Mouse (Mus musculus): Measurements from ENCODE around the gene Inpp5a.

The Inpp5a gene

DNA sequence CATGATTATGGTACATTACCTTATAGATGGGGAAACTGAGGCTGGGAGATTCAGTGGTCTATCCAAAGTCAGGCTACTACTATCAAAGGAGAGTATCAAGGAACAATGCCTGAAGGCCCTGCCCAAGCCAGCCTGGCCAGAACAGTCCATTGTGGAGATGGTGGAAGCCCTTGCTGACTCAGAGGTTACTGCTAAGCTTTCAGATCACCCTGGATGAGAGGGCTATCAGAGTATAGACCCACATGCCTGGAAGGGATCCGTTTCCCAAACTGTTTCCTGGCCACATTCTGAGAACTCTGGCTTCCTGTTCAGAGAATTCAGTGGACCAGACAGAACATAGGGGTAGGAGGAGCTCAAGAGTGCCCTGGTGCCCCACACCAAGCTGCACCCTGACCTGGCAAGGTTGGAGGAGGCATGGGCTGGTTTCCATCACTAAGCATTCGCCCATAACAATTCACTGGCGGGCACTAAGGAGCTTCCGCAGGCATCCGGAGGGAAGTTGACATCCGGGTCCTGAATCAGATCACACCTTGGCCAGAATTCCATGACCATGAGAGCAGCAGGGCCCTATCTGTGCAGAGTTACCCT is 19.3 kb upstream of the Inpp5a start:
- DNase-seq (ENCODE audit: low spot score in 2 of 2): peak in 1 of 2 experiments; percentile 8

DNA sequence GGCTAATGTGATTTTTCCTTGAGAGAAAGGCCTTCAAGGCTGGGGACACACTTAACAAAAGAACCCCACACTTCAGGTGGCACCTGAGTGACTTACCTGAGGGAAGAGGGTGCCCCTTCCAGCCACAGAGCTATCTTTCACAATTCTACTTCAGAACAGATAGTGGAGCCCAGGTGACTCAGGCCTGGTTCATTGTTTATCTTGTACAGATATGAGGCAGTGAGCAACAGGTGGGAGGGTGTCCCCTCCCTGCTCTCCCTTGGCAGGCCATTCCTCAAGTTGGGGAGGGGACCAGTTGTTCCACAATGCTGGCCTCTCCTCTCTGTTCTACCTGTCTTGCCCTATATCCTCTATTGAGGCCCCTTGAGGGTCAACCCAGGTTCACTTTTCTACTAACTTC is 17.5 kb upstream of the Inpp5a start:
- no peak for DNase-seq (ENCODE audit: low spot score in 2 of 2)

DNA sequence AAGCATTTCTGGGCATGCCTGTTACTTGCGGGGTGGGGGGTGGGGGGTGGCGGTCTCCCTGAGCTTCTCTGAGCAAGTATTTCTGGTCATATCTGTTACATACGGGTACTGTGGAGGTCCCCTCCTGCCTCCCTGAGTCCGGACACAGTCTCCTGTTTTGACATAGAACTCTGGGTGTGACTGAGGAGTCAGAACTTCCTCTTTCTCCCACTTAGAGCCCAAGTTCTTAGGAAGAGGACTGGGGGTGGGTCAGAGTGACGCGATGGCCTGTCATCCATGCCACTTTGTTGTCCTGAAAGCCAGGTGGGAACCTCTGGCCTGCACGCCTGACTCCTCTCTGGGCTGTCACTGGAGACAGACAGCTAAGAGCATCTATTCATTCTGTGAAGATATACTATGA is 11.5 kb upstream of the Inpp5a start:
- DNase-seq (ENCODE audit: low spot score in 2 of 2): no peak

GRCm38 (mm10) chr7:139378355-139378754 is 10.6 kb upstream of the Inpp5a start:
- no peak for DNase-seq (ENCODE audit: low spot score in 2 of 2)

DNA sequence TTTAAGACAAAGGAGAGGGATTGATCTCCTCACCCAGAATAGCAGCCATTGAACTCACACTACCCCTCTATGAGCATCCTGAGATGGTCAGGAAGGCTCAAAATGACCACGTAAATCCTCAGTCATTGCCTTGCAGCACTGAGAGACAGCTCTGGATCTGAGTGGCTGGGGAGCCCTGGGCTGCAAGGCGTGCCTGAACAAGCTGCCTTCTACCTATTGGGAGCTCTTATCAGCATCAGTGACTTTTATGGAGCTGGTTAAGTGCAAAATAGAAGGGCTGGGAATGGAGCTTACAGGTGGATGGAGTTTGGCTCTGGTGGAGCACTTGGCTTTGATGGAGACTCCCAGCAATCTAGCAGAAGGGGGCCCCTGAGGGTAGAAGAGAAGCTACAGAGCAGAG is 9.2 kb upstream of the Inpp5a start:
- DNase-seq (ENCODE audit: low spot score in 2 of 2): no peak

DNA sequence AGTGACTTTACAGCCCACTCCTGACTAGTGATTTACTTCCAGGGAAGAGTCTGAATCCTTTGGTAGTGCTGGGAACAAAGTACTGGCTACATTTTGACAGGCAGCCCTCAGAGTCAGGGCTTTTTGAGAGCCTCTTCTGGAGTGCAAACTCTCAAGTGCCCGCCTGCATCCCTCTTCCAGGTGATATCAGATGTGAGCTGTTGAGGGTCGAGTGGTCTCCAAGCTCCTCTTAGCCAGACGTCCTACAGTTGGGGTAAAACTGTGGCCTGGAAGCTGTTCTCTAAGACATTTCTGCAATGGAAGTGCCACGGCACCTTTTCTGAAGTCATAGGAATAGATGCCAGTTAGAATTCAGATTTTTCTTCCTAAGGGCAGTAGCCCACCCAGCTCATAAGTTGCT is 8.7 kb upstream of the Inpp5a start:
- no peak for DNase-seq (ENCODE audit: low spot score in 2 of 2)

- no peak for DNase-seq (ENCODE audit: low spot score in 2 of 2)
Measured at GRCm38 (mm10) chr7:139381877-139382276, 7.0 kb upstream of the Inpp5a start.

DNA sequence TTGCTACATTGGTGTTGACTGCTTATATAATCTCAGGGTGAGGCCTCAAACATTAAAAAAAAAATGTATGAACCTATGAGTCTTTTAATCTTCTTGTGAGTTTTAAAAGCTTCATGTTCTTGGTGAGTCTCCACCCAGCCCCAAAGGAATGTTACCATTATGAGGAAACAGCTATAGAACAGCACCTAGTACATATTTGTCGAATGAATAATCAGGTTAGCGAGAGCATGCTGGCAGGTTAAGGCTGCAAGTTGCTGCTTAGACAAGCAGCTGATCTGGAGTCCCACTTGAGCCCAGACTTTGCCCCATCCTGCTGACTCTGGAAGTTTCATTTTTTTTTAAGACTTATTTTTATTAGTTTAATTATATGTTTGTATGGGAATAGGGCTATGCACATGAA is 6.1 kb upstream of the Inpp5a start:
- no peak for DNase-seq (ENCODE audit: low spot score in 2 of 2)

DNA sequence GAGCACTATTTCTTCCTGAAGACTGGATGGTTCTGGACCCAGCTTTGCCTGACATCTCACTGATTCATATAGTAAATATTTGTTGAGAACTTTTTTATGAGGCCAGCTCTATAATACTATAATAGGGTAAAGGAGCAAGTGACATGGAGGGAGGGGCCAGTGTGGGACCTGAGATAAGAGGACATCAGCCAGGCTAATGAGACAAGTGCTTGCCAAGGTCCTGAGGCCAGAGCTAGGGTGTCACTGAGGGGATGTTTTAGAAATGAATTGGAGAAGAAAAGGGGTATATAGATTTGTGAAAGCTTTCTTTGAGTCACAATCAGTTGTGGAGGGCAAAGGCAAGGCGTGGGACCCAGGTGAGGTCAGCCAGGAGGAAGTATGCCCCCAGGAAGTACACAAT is 4.4 kb upstream of the Inpp5a start:
- DNase-seq (ENCODE audit: low spot score in 2 of 2): no peak

GRCm38 (mm10) chr7:139384916-139385530 is 3.9 kb upstream of the Inpp5a start:
- no peak for DNase-seq (ENCODE audit: low spot score in 2 of 2)

DNA sequence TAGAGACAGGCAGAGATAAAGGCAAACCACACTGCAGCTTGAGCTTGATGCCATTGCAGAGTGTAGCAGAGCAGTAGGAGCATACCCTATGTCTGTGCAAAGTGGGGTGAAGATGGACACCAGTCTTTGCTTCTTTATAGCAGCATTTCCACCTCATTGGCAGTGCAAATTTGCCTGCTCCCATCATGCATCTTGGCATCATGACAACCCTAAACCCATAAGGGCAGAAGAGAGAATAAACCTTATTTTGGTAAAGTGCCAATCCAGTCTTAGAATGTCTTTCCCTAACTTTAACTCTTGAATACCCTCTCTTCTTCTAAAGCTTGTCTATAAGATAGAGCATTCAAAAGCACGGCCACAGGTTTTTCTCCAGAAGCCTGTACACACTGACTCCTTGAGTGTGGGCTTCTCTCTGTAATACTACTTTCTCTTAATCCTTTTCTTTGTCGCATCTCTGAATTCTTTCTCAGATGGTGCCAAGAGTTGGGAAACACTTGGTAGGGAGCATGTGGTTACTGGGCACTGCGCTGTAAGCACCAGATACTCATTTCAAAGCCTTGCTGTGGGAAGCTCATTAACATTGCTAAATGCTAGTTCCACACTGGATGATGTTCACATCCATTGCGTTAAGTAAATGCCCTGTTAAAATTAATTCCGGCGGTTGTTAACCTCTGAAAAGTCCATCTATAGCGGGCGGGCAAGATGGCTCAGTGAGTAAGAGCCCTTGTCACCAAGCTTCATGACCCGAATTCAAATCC is 1.8 kb upstream of the Inpp5a start:
- DNase-seq (ENCODE audit: low spot score in 2 of 2): no peak

DNA sequence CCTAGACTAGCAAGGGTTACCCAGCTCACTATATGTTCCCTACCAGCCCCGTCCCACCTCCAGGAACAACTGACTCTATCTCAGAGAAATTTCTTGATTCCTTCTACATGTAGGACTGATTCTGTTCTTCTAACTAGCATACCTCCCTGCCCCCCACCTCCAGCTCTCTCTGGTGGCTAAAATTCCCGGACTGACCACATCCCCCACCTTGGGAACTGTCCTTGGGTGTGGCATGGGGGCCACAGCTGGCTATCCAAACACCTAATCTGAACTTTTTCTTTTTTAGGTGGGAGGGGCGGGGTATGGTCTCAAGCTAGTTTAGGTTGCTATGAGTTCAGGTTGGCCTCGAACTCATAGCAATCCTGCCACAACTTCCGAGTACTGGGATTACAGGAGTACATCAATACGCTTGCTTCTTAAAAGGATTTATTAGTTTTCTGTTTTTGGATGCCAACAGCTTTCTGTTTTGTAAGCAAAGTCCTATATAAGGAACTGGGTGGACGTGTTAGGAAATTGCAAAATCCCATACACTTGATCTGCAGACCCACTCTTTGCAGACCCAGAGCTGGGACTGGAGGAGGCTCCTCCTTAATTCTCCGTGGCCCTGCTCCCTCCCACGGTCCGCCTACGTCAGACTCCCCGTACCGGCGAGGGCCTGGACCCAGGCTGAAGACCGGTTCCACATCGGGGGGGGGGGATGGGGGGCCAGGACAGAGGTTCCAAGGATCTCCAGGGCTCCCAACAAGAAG is 814 bp upstream of the Inpp5a start:
- DNase-seq (ENCODE audit: low spot score in 2 of 2): no peak

- DNase-seq (ENCODE audit: low spot score in 2 of 2): peak in 1 of 2 experiments; percentile 60
Measured at GRCm38 (mm10) chr7:139389213-139389761, 378 bp downstream of the Inpp5a start.

- no peak for DNase-seq (ENCODE audit: low spot score in 2 of 2)
Measured at GRCm38 (mm10) chr7:139390380-139390779, 1.5 kb downstream of the Inpp5a start.

DNA sequence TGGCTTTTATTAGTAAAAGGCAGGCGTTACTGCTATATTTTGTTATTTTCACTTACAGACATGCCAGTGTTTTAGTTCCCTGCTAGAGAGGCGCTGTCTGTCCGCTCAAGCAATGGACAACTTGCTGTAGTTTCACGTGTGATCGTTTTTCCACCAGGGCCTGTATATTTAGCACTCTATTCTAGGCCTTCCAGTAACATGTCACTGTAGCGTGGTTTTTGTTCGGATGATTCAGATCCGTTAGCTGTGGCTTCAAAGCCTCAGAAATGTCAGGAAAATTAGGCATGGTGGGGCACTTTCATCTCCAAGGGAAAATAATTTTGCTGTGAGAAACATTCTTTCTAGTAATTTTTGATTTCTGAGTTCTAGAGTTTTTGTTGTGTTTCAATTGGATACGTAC is 2.0 kb downstream of the Inpp5a start:
- DNase-seq (ENCODE audit: low spot score in 2 of 2): no peak

- DNase-seq (ENCODE audit: low spot score in 2 of 2): no peak
Measured at GRCm38 (mm10) chr7:139391691-139392090, 2.8 kb downstream of the Inpp5a start.

- no peak for DNase-seq (ENCODE audit: low spot score in 2 of 2)
Measured at GRCm38 (mm10) chr7:139392106-139392505, 3.2 kb downstream of the Inpp5a start.

DNA sequence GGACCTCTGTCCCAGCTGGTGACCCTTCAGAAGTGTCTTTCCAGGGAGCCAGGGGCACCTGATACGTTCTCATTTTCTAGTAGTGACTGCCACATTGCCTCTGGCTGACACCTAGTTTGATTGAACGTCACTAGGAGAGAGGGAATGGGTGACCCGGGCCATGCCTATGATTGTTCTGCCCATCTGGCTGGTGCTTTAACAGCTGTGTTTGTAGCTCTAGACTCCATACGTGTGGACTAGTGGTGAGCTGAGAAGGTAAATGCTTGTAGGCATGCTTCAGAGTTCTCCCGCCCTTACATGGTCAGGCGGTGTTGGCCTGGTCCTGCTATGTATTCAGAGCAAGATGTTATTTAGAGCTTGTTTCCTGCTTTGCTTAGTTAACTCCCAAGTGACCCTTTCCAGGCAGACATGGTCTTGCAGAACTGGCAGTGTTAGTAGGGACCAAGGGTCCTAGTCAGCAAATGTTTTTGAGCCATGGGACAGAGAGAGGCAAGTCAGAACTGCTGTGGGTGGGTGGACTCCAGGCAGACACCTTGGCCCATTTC is 3.9 kb downstream of the Inpp5a start:
- no peak for DNase-seq (ENCODE audit: low spot score in 2 of 2)

DNA sequence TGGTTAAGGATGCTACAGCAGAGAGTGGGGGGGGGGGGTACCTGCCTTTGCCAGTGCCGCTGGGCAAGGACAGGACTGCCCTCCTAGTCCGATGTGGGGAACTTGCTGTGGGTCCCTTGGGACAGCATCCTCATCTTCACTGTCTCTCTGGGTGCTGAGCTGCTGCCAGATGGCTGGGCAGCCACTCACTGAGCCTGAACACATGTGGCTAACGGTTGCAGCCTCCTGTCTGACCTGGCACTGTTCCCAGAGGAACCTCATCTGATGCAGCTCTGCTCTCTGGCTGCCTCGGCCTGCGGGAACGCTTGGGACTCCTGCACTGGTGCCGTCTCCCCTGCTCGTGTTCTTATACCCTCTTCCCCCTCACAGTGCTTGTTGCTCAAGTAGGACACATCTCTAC is 8.6 kb downstream of the Inpp5a start:
- peak in 1 of 2 experiments; percentile 47 for DNase-seq (ENCODE audit: low spot score in 2 of 2)

DNA sequence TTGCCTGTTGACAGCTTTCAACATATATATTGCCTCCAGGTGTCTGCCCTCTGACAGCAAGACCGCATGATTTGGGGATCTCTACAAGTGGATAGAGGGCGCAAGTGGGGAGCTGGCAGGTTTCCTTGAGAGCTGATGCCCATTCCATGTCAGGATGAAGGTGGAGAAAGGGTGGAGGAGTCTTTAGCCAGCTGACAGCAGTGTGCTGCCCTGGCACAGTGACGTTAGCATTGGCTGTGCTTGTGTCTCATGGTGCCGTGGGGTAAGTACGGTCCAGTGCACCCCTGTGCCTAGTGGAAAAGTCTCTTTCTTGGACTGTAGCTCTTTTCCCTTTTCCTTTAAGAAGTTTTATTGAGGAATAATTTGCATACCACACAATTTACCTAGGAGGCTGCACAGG is 9.2 kb downstream of the Inpp5a start:
- DNase-seq (ENCODE audit: low spot score in 2 of 2): no peak

GRCm38 (mm10) chr7:139398530-139399021 is 9.7 kb downstream of the Inpp5a start:
- DNase-seq (ENCODE audit: low spot score in 2 of 2): no peak

DNA sequence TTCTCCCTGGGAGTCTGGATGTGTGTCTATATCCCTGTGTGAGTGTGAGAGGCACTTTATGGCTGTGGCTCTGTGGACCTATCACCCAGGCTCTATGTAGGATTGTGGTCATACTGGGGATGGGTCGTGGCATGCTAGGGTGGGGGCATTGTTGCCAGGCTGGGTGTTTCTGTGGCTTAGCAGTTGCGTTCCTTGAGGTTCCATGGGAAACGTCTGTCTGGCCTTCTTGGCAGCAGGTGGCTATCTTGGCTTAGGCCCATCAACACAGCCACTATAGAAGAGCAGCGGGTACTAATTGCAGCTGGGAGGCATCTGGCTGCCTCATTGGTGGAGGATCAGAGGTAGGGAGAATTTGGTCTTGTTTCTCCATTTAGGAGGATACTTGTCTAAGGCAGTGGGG is 10.7 kb downstream of the Inpp5a start:
- no peak for DNase-seq (ENCODE audit: low spot score in 2 of 2)

Data from spleen, postnatal 10 days (tissue).